Mouse (Mus musculus) forebrain, postnatal 0 days (tissue): ENCODE data around the gene Gm10972. TPM values are rescaled to one million over a fixed set of nuclear protein-coding genes. Genes with fewer than 3 reads are reported as not detected.

Experiments
- ATAC-seq: fragments of 200-750 bp; cut with Nextera tagmentation; 2 replicates; pipeline ENCODE4 v1.8.0; 2017; ENCODE audit warnings: mild to moderate bottlenecking, moderate library complexity
- DNase-seq: peaks from one replicate; pipeline ENCODE4 v3.0.0-alpha.2; 2015
- H3K27ac ChIP-seq: fragments of 300-500 bp; sonication (generic); 2 replicates; pipeline ENCODE4 v1.5.1; 2014; ENCODE audit warnings: low read depth, mild to moderate bottlenecking, antibody characterized with exemption, low read length, moderate library complexity, mixed read lengths
- H3K27me3 ChIP-seq: fragments of 300-500 bp; sonication (generic); 2 replicates; pipeline ENCODE4 v1.6.1; 2014; ENCODE audit warnings: mild to moderate bottlenecking, low read length, mixed read lengths; ENCODE audit not compliant: insufficient read depth
- H3K36me3 ChIP-seq: fragments of 300-500 bp; sonication (generic); 2 replicates; pipeline ENCODE4 v1.6.1; 2014; ENCODE audit warnings: mild to moderate bottlenecking, moderate library complexity; ENCODE audit not compliant: insufficient read depth
- H3K4me1 ChIP-seq: fragments of 300-500 bp; sonication (generic); 2 replicates; pipeline ENCODE4 v1.6.1; 2014; ENCODE audit warnings: antibody characterized with exemption; ENCODE audit not compliant: insufficient read depth
- H3K4me2 ChIP-seq: fragments of 300-500 bp; sonication (generic); 2 replicates; pipeline ENCODE4 v1.6.1; 2014; ENCODE audit warnings: low read depth, mild to moderate bottlenecking, moderate library complexity
- H3K4me3 ChIP-seq: fragments of 300-500 bp; sonication (generic); 2 replicates; pipeline ENCODE4 v1.5.1; 2014; ENCODE audit warnings: low read depth, low read length, mixed read lengths
- H3K9ac ChIP-seq: fragments of 300-500 bp; sonication (generic); 2 replicates; pipeline ENCODE4 v1.6.1; 2014; ENCODE audit warnings: mild to moderate bottlenecking
- H3K9me3 ChIP-seq: fragments of 300-500 bp; sonication (generic); 2 replicates; pipeline ENCODE4 v1.6.1; 2016; ENCODE audit warnings: low read length
- CTCF ChIP-seq: sonication (generic); IDR thresholded peaks from 2 replicates; pipeline ENCODE4 v1.5.1; 2016; ENCODE audit warnings: antibody characterized with exemption, control low read depth, low read depth
- WGBS: fragments of 180-500 bp; shearing (Covaris S2); extraction: QIAGEN DNeasy Blood & Tissue Kit; methylation state at CpG from one replicate; pipeline ENCODE4 v1.1.7; 2014; 5-methylcytosine and 5-hydroxymethylcytosine counted together
- polyA plus RNA-seq: library from polyadenylated mRNA; unstranded; fragments of >200 nt; fragmentation: Nextera tagmentation; extraction: Ambion mirVana; gene quantifications from 2 replicates; pipeline ENCODE4 v1.2.1, GENCODE M21; 2015
- total RNA-seq: library from RNA; depleted of rRNA; stranded (reverse); fragments of >200 nt; gene quantifications from 2 replicates; pipeline ENCODE4 v1.2.3, GENCODE M21; 2014

Gene Gm10972
- total and polyA plus RNA-seq, 2 experiments from 2014 or later, result not detected

GRCm38 (mm10) chr3:94611834-94612233 lies 31.1 kb upstream of the Gm10972 start:
- peak overlapping the region; percentile 29; the same call in 1 of the 2 replicates for H3K27ac ChIP-seq
- H3K9ac ChIP-seq, result no peak overlapping the region
- no peak overlapping the region for H3K4me2 ChIP-seq
- no peaks in the 10 kb centered on the region for H3K9me3 ChIP-seq
- peaks cover 7% of the 10 kb centered on the region; the same call in 1 of the 2 replicates for H3K4me1 ChIP-seq
- H3K36me3 ChIP-seq, result no peaks in the 10 kb centered on the region
- DNase-seq, result no peak
- no peaks in the 10 kb centered on the region for H3K27me3 ChIP-seq
- no peak overlapping the region for H3K4me3 ChIP-seq
- WGBS, result 72% methylated on average over 5 of the region's 5 CpGs
- 0 out of 2 replicates have a peak, but pooled peaks have one; percentile 2 for ATAC-seq
- TF ChIP-seq CTCF, result no peak

DNA sequence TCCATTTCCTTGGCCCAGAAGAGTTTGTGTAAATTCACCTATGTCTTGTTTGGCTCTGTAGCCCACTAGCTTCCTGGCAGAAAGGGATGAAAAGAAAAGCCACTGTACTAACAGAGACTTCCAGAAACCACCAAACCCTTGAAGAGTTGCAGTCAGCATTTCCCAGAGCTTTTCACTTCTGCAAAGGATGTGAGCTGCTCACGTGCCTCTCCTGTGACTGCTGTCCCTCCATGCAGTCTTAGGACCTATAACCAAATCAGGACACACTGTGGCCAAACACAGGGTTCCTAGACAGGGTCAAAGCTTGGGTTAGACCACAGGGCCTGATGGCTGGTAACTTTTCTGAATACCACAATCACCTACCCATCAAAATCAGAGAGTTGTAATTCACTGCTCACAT lies 30.6 kb upstream of the Gm10972 start:
- Histone ChIP-seq H3K27ac (no peak overlapping the region), H3K4me2 (no peak overlapping the region), H3K4me1 (peaks cover 7% of the 10 kb centered on the region; the same call in 1 of the 2 replicates), H3K27me3 (no peaks in the 10 kb centered on the region), H3K9ac (no peak overlapping the region), H3K36me3 (no peaks in the 10 kb centered on the region), H3K4me3 (no peak overlapping the region), H3K9me3 (no peaks in the 10 kb centered on the region)
- DNase-seq, result no peak
- TF ChIP-seq CTCF, result no peak
- ATAC-seq, result no peak
- 77% methylated on average over 1 of the region's 1 CpGs for WGBS

GRCm38 (mm10) chr3:94613258-94613878 lies 29.5 kb upstream of the Gm10972 start:
- Histone ChIP-seq H3K27me3 (no peaks in the 10 kb centered on the region), H3K9ac (no peak overlapping the region), H3K27ac (no peak overlapping the region), H3K4me1 (peaks cover 7% of the 10 kb centered on the region; the same call in 1 of the 2 replicates), H3K4me3 (no peak overlapping the region), H3K9me3 (no peaks in the 10 kb centered on the region), H3K4me2 (no peak overlapping the region), H3K36me3 (no peaks in the 10 kb centered on the region)
- whole genome bisulfite sequencing, result 65% methylated on average over 7 of the region's 7 CpGs
- DNase-seq, result no peak
- no peak for ATAC-seq
- no peak for TF ChIP-seq CTCF

DNA sequence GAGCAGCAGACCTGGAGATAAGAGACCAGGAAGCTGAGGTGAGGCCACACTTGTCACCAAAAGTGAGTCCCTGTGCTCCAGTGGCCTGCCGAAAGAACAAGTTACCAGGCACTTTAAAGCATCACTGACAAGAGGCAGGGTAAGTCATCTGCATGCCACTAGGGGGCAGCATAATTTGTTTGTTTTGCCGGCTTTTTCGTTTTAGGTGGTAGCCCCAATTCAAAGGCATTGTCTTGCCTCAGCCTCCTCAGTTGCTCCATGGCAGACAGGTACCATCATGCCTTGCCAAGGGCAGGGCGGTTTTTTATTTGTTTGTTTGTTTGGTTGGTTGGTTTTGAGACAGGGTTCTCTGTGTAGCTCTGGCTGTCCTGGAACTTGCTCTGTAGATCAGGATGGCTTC lies 26.2 kb upstream of the Gm10972 start:
- no peak overlapping the region for H3K9ac ChIP-seq
- H3K36me3 ChIP-seq, result no peaks in the 10 kb centered on the region
- no peaks in the 10 kb centered on the region for H3K9me3 ChIP-seq
- WGBS, result 66% methylated on average over 4 of the region's 4 CpGs
- H3K4me3 ChIP-seq, result no peak overlapping the region
- no peak overlapping the region for H3K4me2 ChIP-seq
- peak; percentile 49 for TF ChIP-seq CTCF
- no peaks in the 10 kb centered on the region for H3K27me3 ChIP-seq
- H3K4me1 ChIP-seq, result peaks cover 1% of the 10 kb centered on the region; the same call in 1 of the 2 replicates
- ATAC-seq (no peak), DNase-seq (no peak)
- no peak overlapping the region for H3K27ac ChIP-seq

DNA sequence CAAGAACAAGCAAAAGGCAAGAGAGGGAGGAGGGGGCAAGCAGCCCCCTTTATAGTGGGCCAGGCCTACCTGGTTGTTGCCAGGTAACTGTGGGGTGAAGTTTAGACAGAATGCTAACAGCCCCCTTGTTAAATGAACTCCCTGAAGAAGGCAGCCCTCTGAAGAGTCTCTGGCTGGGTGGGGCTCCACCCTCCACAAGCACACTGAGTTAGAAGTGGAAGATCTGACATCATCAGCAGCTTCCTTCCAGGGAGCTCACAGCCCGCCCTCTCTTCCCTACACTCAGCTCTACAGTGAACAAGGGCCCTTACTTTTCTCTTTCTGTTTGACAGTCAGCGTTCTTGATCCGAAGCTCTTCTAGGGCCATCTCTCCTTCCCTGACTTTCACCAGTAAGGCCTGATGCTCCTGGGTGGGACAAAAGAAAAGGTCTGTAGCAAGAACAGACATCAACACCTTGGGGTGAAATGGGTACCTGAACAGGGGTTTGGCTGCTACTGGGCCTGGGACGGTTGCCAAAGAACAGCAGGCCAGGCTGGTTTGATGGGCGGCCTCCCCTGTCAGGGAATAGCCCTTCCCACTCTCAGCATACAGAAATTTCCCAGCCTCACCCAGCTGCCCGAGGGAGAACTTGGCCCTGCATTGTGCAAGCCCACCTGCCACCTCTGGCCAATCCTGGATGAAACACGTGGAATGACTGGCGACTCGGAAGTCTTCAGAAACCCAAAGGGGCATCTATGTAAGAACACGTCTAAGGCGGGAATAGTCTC lies 21.0 kb upstream of the Gm10972 start:
- Histone ChIP-seq H3K9me3 (no peaks in the 10 kb centered on the region), H3K4me2 (no peak overlapping the region), H3K4me3 (no peak overlapping the region), H3K36me3 (no peaks in the 10 kb centered on the region), H3K27me3 (no peaks in the 10 kb centered on the region), H3K4me1 (no peaks in the 10 kb centered on the region), H3K27ac (no peak overlapping the region), H3K9ac (no peak overlapping the region)
- WGBS, result 83% methylated on average over 11 of the region's 11 CpGs
- no peak for DNase-seq
- no peak for TF ChIP-seq CTCF
- no peak for ATAC-seq

GRCm38 (mm10) chr3:94622550-94622949 lies 20.4 kb upstream of the Gm10972 start:
- no peaks in the 10 kb centered on the region for H3K4me1 ChIP-seq
- ATAC-seq (no peak), DNase-seq (no peak)
- 94% methylated on average over 10 of the region's 10 CpGs for WGBS
- H3K4me3 ChIP-seq, result no peak overlapping the region
- no peaks in the 10 kb centered on the region for H3K27me3 ChIP-seq
- H3K27ac ChIP-seq, result no peak overlapping the region
- H3K9me3 ChIP-seq, result no peaks in the 10 kb centered on the region
- no peaks in the 10 kb centered on the region for H3K36me3 ChIP-seq
- no peak overlapping the region for H3K4me2 ChIP-seq
- no peak for TF ChIP-seq CTCF
- no peak overlapping the region for H3K9ac ChIP-seq

DNA sequence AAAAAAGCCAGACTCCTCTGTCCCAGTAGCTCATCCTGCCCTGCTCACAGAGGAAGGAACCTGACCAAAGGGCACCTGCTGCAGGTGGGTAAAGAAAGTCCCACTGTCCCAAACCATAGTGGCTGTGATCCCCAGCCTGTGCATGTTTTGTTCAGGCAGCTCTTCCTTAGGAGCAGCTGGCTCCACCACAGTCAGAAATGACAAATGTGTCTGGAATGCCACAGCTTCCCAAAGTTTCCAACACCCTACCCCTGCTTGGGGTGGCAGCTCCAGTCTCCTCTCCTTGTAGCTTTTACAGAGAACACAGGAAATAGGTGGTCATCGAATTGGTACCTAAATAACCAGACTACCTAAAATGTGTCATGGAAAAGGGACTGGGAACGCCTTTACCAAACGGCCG lies 18.6 kb upstream of the Gm10972 start:
- DNase-seq, result no peak
- Histone ChIP-seq H3K4me3 (no peak overlapping the region), H3K4me2 (no peak overlapping the region), H3K9me3 (no peaks in the 10 kb centered on the region), H3K27ac (no peak overlapping the region), H3K9ac (no peak overlapping the region), H3K36me3 (no peaks in the 10 kb centered on the region), H3K4me1 (no peaks in the 10 kb centered on the region), H3K27me3 (no peaks in the 10 kb centered on the region)
- 94% methylated on average over 4 of the region's 4 CpGs for WGBS
- TF ChIP-seq CTCF, result no peak
- no peak for ATAC-seq
